Mouse (Mus musculus): Measurements from ENCODE around the gene Trim10. TPM values are rescaled to one million over a fixed set of nuclear protein-coding genes. Genes with fewer than 3 reads are reported as not detected.

The Trim10 gene
- polyA plus RNA-seq (2012; rRNA removed; ENCODE audit: low replicate concordance) = 0.05 TPM in 1 of 2 replicates, not detected in the other

DNA sequence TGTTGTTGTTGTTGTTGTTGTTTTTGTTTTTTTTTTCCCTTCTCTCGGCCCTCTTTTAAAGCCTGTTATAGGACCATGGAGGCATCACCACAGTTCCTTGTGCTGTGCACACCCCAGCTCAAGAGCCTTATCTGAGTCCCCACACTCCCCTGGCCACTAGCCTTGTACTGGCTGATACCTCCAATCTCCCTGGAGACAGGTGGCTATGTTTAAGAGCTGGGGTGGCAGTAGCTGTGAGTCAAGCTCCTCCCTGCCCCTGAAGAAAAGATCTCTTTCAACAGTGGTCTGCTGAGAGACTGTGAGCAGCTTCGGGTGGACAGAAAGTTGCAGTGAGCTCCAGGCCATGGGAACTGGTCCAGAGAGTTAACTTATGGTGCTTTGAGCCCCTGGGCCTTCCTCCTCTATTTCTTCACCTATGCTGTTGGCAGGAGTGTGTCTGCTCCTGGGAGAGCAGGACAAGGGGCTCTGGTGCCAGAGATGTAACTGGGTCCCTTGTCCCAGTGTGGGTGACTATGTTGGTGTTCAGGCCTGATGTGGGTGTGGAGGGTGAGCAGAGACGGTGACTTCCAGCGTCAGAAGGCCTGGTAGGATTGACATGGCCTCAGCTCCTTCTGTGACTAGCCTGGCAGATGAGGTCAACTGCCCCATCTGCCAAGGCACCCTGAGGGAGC is at the start of gene Trim10:
TSS of gene Trim10 (plus strand) at position 291 of the 671 bp plus-strand sequence.

DNA sequence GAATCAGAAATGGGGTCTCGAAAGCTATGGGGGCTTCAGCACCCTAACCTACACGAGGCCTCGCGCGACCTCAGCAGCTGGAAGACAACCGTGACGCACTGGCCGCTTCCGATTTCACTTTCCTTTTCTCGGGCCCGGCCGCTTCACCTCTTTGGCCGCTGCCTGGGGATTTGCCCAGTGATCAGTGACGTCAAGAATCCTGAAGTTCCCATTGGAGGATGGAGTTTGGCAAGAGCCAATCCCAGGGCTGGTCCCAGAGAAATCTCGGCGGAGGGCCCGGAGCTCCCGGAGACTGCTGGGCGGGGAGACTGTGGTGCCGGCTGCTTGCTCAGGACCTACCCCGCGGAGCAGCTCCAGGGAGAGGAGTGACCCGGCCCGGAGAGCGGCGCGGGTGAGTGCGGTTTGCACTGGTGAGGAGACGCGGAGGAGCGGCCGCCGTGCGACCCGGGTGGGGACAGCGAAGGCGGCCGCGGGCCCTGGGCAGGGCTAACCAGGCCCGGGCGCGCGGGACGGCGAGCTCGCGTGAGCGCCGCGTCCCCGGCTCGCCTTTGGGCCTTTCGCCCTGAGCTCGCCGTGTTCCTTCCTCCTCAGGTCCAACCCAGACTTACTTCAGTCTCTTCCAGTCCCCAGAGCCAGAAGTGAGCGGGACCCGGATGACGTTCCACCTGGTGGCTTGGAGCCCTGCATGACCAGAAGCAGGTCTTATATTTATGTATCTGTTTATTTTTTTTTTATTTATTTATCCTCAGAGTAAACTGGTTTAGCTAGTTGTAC is 32.3 kb upstream of the Trim10 start, which contains the start of gene Trim26:
TSS of gene Trim26 (plus strand) at position 261 of the 774 bp plus-strand sequence.

GRCm38 (mm10) chr17:36866719-36867527 is 2.5 kb upstream of the Trim10 start, which contains the start of gene Trim15:
Gene Trim15, minus strand, starts transcription at chr17:36867210.

DNA sequence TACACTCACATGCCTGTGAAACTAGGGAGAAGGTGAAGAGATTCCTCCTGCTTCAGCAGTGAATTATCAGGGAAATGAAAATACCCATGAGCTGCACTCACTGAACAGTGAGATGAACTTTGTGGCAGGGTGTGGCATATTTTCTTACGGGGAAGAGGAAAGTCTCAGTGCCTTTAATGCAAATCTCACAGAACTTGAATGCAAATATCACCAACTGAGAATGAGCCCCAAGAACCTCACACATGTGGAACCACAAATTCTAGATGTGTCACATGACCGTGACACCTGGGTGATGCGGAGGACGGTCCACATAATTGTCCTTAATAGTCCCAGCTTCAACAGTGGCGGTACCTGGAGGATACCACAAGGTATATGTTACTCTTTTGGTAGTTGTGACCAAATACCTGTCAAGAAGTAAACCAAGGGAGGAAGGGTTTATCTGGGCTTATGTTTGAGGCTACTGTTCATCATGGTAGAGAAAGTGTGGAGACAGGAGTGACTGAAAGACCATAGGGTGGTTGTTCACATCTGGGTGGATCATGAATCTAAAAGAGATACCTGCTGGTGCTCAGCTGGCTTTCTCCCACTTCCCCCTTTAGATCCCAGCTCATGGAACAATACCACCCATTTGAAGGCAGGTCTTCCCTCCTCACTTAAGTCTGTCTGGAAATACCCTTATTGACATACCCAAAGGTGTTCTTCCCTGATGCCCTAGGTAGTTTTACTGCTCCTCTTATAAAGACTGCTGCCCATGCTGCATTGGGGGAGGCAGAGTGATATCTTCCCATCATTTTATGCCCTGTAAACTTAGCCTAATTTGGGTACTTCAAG is 20.9 kb downstream of the Trim10 start, which contains the start of gene Trim40:
TSS of gene Trim40 (minus strand) at position 51 of the 831 bp plus-strand sequence.

GRCm38 (mm10) chr17:36897552-36898205 is 28.3 kb downstream of the Trim10 start, which contains the start of gene Trim31:
Gene Trim31, plus strand, starts transcription at chr17:36898118.

Other genes with a start within 250 kb of the Trim10 start
- gene H2-M9, start 226.9 kb upstream of the Trim10 start, polyA plus RNA-seq (2012; rRNA removed; ENCODE audit: low replicate concordance) = 0.09 TPM in 1 of 2 replicates, not detected in the other
- gene H2-M1, start 197.4 kb upstream of the Trim10 start, polyA plus RNA-seq (2012; rRNA removed; ENCODE audit: low replicate concordance) = not detected in 2 replicates
- not detected in 2 replicates for gene H2-M10.5, start 96.7 kb upstream of the Trim10 start, polyA plus RNA-seq (2012; rRNA removed; ENCODE audit: low replicate concordance)
- gene H2-M10.6, start 57.4 kb upstream of the Trim10 start, polyA plus RNA-seq (2012; rRNA removed; ENCODE audit: low replicate concordance) = not detected in 2 replicates
- 26.0 and 26.5 TPM in 2 replicates for gene Trim26, start 32.4 kb upstream of the Trim10 start, polyA plus RNA-seq (2012; rRNA removed; ENCODE audit: low replicate concordance)
- 7.4 and 33.1 TPM in 2 replicates for gene Trim15, start 2.4 kb upstream of the Trim10 start, polyA plus RNA-seq (2012; rRNA removed; ENCODE audit: low replicate concordance)
- 15.0 and 31.3 TPM in 2 replicates for gene Trim40, start 20.5 kb downstream of the Trim10 start, polyA plus RNA-seq (2012; rRNA removed; ENCODE audit: low replicate concordance)
- 26.5 and 31.2 TPM in 2 replicates for gene Trim31, start 28.5 kb downstream of the Trim10 start, polyA plus RNA-seq (2012; rRNA removed; ENCODE audit: low replicate concordance)
- 4.6 and 6.2 TPM in 2 replicates for gene Rnf39, start 73.3 kb downstream of the Trim10 start, polyA plus RNA-seq (2012; rRNA removed; ENCODE audit: low replicate concordance)
- gene Ppp1r11, start 82.2 kb downstream of the Trim10 start, polyA plus RNA-seq (2012; rRNA removed; ENCODE audit: low replicate concordance) = 21.9 and 27.9 TPM in 2 replicates
- 16.1 and 17.6 TPM in 2 replicates for gene Znrd1, start 89.0 kb downstream of the Trim10 start, polyA plus RNA-seq (2012; rRNA removed; ENCODE audit: low replicate concordance)
- gene Znrd1as, start 89.0 kb downstream of the Trim10 start, polyA plus RNA-seq (2012; rRNA removed; ENCODE audit: low replicate concordance) = 0.25 and 0.28 TPM in 2 replicates
- not detected in 2 replicates for gene 2410137M14Rik, start 111.7 kb downstream of the Trim10 start, polyA plus RNA-seq (2012; rRNA removed; ENCODE audit: low replicate concordance)
- 0.19 TPM in 1 of 2 replicates, not detected in the other for gene H2-M5, start 120.0 kb downstream of the Trim10 start, polyA plus RNA-seq (2012; rRNA removed; ENCODE audit: low replicate concordance)
- gene Zfp57, start 131.6 kb downstream of the Trim10 start, polyA plus RNA-seq (2012; rRNA removed; ENCODE audit: low replicate concordance) = 0.64 and 1.1 TPM in 2 replicates
- not detected in 2 replicates for gene Mog, start 153.8 kb downstream of the Trim10 start, polyA plus RNA-seq (2012; rRNA removed; ENCODE audit: low replicate concordance)
- gene Gabbr1, start 176.4 kb downstream of the Trim10 start, polyA plus RNA-seq (2012; rRNA removed; ENCODE audit: low replicate concordance) = 5.3 and 11.2 TPM in 2 replicates
- not detected in 2 replicates for gene Olfr90, start 218.9 kb downstream of the Trim10 start, polyA plus RNA-seq (2012; rRNA removed; ENCODE audit: low replicate concordance)
- not detected in 2 replicates for gene Olfr91, start 228.7 kb downstream of the Trim10 start, polyA plus RNA-seq (2012; rRNA removed; ENCODE audit: low replicate concordance)

All from duodenum, adult 2 months (tissue).